Mouse (Mus musculus) liver, postnatal 0 days (tissue): Measurements from ENCODE around the gene Pus10. TPM values are rescaled to one million over a fixed set of nuclear protein-coding genes. Genes with fewer than 3 reads are reported as not detected.

Experiments
- ATAC-seq: fragments of 200-750 bp; cut with Nextera tagmentation; 2 replicates; pipeline ENCODE4 v1.8.0; 2017; ENCODE audit warnings: mild to moderate bottlenecking, moderate library complexity
- DNase-seq: peaks from one replicate; pipeline ENCODE4 v3.0.0-alpha.2; 2016
- H3K27ac ChIP-seq: fragments of 300-500 bp; sonication (generic); 2 replicates; pipeline ENCODE4 v1.5.1; 2014; ENCODE audit warnings: antibody characterized with exemption, moderate library complexity, mild to moderate bottlenecking, low read depth
- H3K27me3 ChIP-seq: fragments of 300-500 bp; sonication (generic); 2 replicates; pipeline ENCODE4 v1.6.1; 2014; ENCODE audit warnings: low read length, control low read depth, mixed read lengths; ENCODE audit not compliant: insufficient read depth
- H3K36me3 ChIP-seq: fragments of 300-500 bp; sonication (generic); replicated peaks from 2 replicates; pipeline ENCODE4 v1.6.1; 2014; ENCODE audit warnings: mild to moderate bottlenecking, control low read depth, low read length, moderate library complexity, mixed read lengths; ENCODE audit not compliant: insufficient read depth
- H3K4me1 ChIP-seq: fragments of 300-500 bp; sonication (generic); 2 replicates; pipeline ENCODE4 v1.6.1; 2014; ENCODE audit warnings: antibody characterized with exemption, mild to moderate bottlenecking, control low read depth; ENCODE audit not compliant: insufficient read depth
- H3K4me2 ChIP-seq: fragments of 300-500 bp; sonication (generic); 2 replicates; pipeline ENCODE4 v1.6.1; 2014; ENCODE audit warnings: low read depth, mild to moderate bottlenecking, low read length, moderate library complexity, mixed read lengths
- H3K4me3 ChIP-seq: fragments of 300-500 bp; sonication (generic); 2 replicates; pipeline ENCODE4 v1.5.1; 2014; ENCODE audit warnings: low read depth, low read length
- H3K9ac ChIP-seq: fragments of 300-500 bp; sonication (generic); replicated peaks from 2 replicates; pipeline ENCODE4 v1.6.1; 2014; ENCODE audit warnings: mild to moderate bottlenecking, moderate library complexity
- H3K9me3 ChIP-seq: fragments of 300-500 bp; sonication (generic); 2 replicates; pipeline ENCODE4 v1.6.1; 2016; ENCODE audit warnings: mild to moderate bottlenecking, control low read depth, low read length, mixed read lengths
- CTCF ChIP-seq: sonication (generic); IDR thresholded peaks from 2 replicates; pipeline ENCODE4 v1.5.1; 2016; ENCODE audit warnings: antibody characterized with exemption, low read depth
- EP300 ChIP-seq: IDR thresholded peaks from 2 replicates; pipeline ENCODE4 v1.6.1; 2016; ENCODE audit warnings: antibody characterized with exemption, low read depth, mild to moderate bottlenecking
- WGBS: fragments of 180-500 bp; shearing (Covaris S2); extraction: QIAGEN DNeasy Blood & Tissue Kit; methylation state at CpG from one replicate; pipeline ENCODE4 v1.1.7; 2014; ENCODE audit not compliant: insufficient replicate concordance; 5-methylcytosine and 5-hydroxymethylcytosine counted together
- polyA plus RNA-seq: library from polyadenylated mRNA; unstranded; fragments of >200 nt; fragmentation: Nextera tagmentation; extraction: Ambion mirVana; gene quantifications from 2 replicates; pipeline ENCODE4 v1.2.1, GENCODE M21; 2015

The Pus10 gene
- polyA plus RNA-seq, 1 experiment from 2014 or later = 10.4 TPM

GRCm38 (mm10) chr11:23722326-23722725 lies 56.9 kb downstream of the Pus10 start:
- no peak for ATAC-seq
- WGBS = 56% methylated on average over 2 of the region's 2 CpGs
- H3K36me3 ChIP-seq = peaks cover 40% of the 10 kb centered on the region

GRCm38 (mm10) chr11:23725850-23726249 lies 60.4 kb downstream of the Pus10 start:
- DNase-seq (no peak), ATAC-seq (no peak)
- H3K9me3 ChIP-seq = no peaks in the 10 kb centered on the region
- H3K4me2 ChIP-seq = no peak overlapping the region
- no peaks in the 10 kb centered on the region for H3K4me1 ChIP-seq
- no peak overlapping the region for H3K4me3 ChIP-seq
- WGBS = 93% methylated on average over 2 of the region's 2 CpGs
- no peak overlapping the region for H3K27ac ChIP-seq
- H3K36me3 ChIP-seq = peaks cover 29% of the 10 kb centered on the region
- no peaks in the 10 kb centered on the region for H3K27me3 ChIP-seq
- H3K9ac ChIP-seq = no peak overlapping the region
- TF ChIP-seq CTCF (no peak), EP300 (no peak)

More at GRCm38 (mm10) chr11:23722326-23722725, 56.9 kb downstream of the Pus10 start:
- no peak overlapping the region for H3K4me2 ChIP-seq
- H3K27ac ChIP-seq = no peak overlapping the region
- H3K27me3 ChIP-seq = no peaks in the 10 kb centered on the region
- H3K4me1 ChIP-seq = no peaks in the 10 kb centered on the region
- H3K4me3 ChIP-seq = no peak overlapping the region
- no peak for TF ChIP-seq CTCF
- TF ChIP-seq EP300 = no peak
- no peak for DNase-seq
- no peaks in the 10 kb centered on the region for H3K9me3 ChIP-seq
- no peak overlapping the region for H3K9ac ChIP-seq

GRCm38 (mm10) chr11:23726441-23726840 lies 61.0 kb downstream of the Pus10 start:
- H3K36me3 ChIP-seq = peaks cover 24% of the 10 kb centered on the region
- no peak overlapping the region for H3K9ac ChIP-seq
- 77% methylated on average over 2 of the region's 2 CpGs for WGBS
- no peaks in the 10 kb centered on the region for H3K9me3 ChIP-seq
- no peak overlapping the region for H3K27ac ChIP-seq
- no peak overlapping the region for H3K4me3 ChIP-seq
- H3K4me1 ChIP-seq = no peaks in the 10 kb centered on the region
- no peaks in the 10 kb centered on the region for H3K27me3 ChIP-seq
- no peak for TF ChIP-seq EP300
- no peak for TF ChIP-seq CTCF
- DNase-seq = no peak
- no peak for ATAC-seq
- H3K4me2 ChIP-seq = no peak overlapping the region

GRCm38 (mm10) chr11:23728186-23728585 lies 62.7 kb downstream of the Pus10 start:
- no peak overlapping the region for H3K9ac ChIP-seq
- no peak for TF ChIP-seq CTCF
- no peak for TF ChIP-seq EP300
- 88% methylated on average over 2 of the region's 2 CpGs for WGBS

GRCm38 (mm10) chr11:23730120-23730519 lies 64.6 kb downstream of the Pus10 start:
- Histone ChIP-seq H3K27me3 (no peaks in the 10 kb centered on the region), H3K36me3 (peaks cover 23% of the 10 kb centered on the region), H3K27ac (no peak overlapping the region), H3K4me3 (no peak overlapping the region), H3K4me1 (no peaks in the 10 kb centered on the region), H3K4me2 (no peak overlapping the region), H3K9ac (no peak overlapping the region), H3K9me3 (no peaks in the 10 kb centered on the region)
- TF ChIP-seq EP300 = no peak
- TF ChIP-seq CTCF = no peak
- DNase-seq = no peak
- 55% methylated on average over 4 of the region's 4 CpGs for WGBS
- peak; percentile 43; the same call in 1 of the 2 replicates for ATAC-seq

More at GRCm38 (mm10) chr11:23728186-23728585, 62.7 kb downstream of the Pus10 start:
- Histone ChIP-seq H3K4me1 (no peaks in the 10 kb centered on the region), H3K27me3 (no peaks in the 10 kb centered on the region), H3K4me2 (no peak overlapping the region), H3K9me3 (no peaks in the 10 kb centered on the region), H3K36me3 (peaks cover 26% of the 10 kb centered on the region), H3K4me3 (no peak overlapping the region), H3K27ac (no peak overlapping the region)
- ATAC-seq = no peak
- DNase-seq = no peak

- Histone ChIP-seq H3K27ac (no peak overlapping the region), H3K4me3 (no peak overlapping the region), H3K27me3 (no peaks in the 10 kb centered on the region), H3K36me3 (peaks cover 12% of the 10 kb centered on the region), H3K9me3 (no peaks in the 10 kb centered on the region), H3K4me2 (no peak overlapping the region), H3K4me1 (no peaks in the 10 kb centered on the region), H3K9ac (no peak overlapping the region)
- ATAC-seq (no peak), DNase-seq (no peak)
- WGBS = 50% methylated on average over 1 of the region's 1 CpGs
- TF ChIP-seq CTCF (no peak), EP300 (no peak)
Measured at GRCm38 (mm10) chr11:23732840-23733239, 67.4 kb downstream of the Pus10 start.

- TF ChIP-seq EP300 (no peak), CTCF (no peak)
- Histone ChIP-seq H3K4me2 (no peak overlapping the region), H3K36me3 (peaks cover 19% of the 10 kb centered on the region), H3K9ac (no peak overlapping the region), H3K9me3 (no peaks in the 10 kb centered on the region), H3K27ac (no peak overlapping the region), H3K4me1 (no peaks in the 10 kb centered on the region), H3K4me3 (no peak overlapping the region), H3K27me3 (no peaks in the 10 kb centered on the region)
- ATAC-seq (no peak), DNase-seq (no peak)
- WGBS = 82% methylated on average over 6 of the region's 6 CpGs
Measured at GRCm38 (mm10) chr11:23734749-23735286, 69.3 kb downstream of the Pus10 start.
